Mouse (Mus musculus) liver, adult 2 months (tissue): ENCODE measurements around the gene Bmp2k.

Experiments used
- CTCF ChIP-seq: fragments of 200-500 bp; IDR thresholded peaks from 2 replicates; pipeline ENCODE4 v1.5.1; 2011; ENCODE audit warnings: low read depth, low read length, control low read depth
- POLR2A ChIP-seq: fragments of 200-500 bp; IDR thresholded peaks from 2 replicates; pipeline ENCODE4 v1.6.1; 2011; ENCODE audit warnings: low read length, control low read depth; ENCODE audit not compliant: insufficient read depth; ENCODE audit errors: extremely low read depth

DNA sequence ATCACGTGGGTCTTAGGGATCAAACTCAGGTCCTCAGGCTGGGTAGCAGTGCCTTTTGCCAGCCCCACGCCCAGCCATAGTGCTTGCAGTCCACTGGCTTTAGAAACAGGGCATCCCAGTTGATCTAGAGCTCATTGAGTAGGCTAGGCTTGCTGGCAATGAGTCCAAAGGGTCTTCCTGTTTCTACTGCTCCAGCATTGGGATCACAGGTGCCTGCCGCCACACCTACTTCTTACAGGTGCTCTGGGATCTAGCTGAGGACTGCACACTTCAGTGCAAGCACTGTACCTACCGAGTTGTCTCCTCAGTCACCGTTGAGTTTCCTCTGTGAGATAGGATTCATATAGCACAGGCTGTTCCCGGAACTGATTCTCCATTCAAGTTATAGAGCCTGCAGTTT lies 34.3 kb downstream of the Bmp2k start:
- no peak for TF ChIP-seq CTCF
- TF ChIP-seq POLR2A, result no peak
